Mouse (Mus musculus) neural tube, embryonic 12.5 days (tissue): ENCODE results near the gene Itfg2. TPM values are rescaled to one million over a fixed set of nuclear protein-coding genes. Genes with fewer than 3 reads are reported as not detected.

Experiments used
- ATAC-seq: fragments of 200-750 bp; cut with Nextera tagmentation; 2 replicates; pipeline ENCODE4 v1.8.0; 2017; ENCODE audit warnings: low read depth, mild to moderate bottlenecking, moderate TSS enrichment, moderate library complexity; ENCODE audit not compliant: low FRiP score
- H3K27ac ChIP-seq: fragments of 300-500 bp; sonication (generic); 2 replicates; pipeline ENCODE4 v1.5.1; 2016
- H3K27me3 ChIP-seq: fragments of 300-500 bp; sonication (generic); replicated peaks from 2 replicates; pipeline ENCODE4 v1.6.1; 2016; ENCODE audit warnings: mild to moderate bottlenecking
- H3K36me3 ChIP-seq: fragments of 300-500 bp; sonication (generic); 2 replicates; pipeline ENCODE4 v1.6.1; 2016; ENCODE audit warnings: mild to moderate bottlenecking
- H3K4me1 ChIP-seq: fragments of 300-500 bp; sonication (generic); 2 replicates; pipeline ENCODE4 v1.6.1; 2016
- H3K4me2 ChIP-seq: fragments of 300-500 bp; sonication (generic); replicated peaks from 2 replicates; pipeline ENCODE4 v1.6.1; 2016; ENCODE audit warnings: mild to moderate bottlenecking
- H3K4me3 ChIP-seq: fragments of 300-500 bp; sonication (generic); 2 replicates; pipeline ENCODE4 v1.5.1; 2016
- H3K9ac ChIP-seq: fragments of 300-500 bp; sonication (generic); 2 replicates; pipeline ENCODE4 v1.6.1; 2016; ENCODE audit warnings: mild to moderate bottlenecking
- H3K9me3 ChIP-seq: fragments of 300-500 bp; sonication (generic); 2 replicates; pipeline ENCODE4 v1.6.1; 2016; ENCODE audit warnings: mild to moderate bottlenecking
- WGBS: fragments of 180-500 bp; shearing (Covaris S2); methylation state at CpG from one replicate; pipeline ENCODE4 v1.1.7; 2016; 5-methylcytosine and 5-hydroxymethylcytosine counted together
- polyA plus RNA-seq: library from polyadenylated mRNA; unstranded; fragments of >200 nt; fragmentation: Nextera tagmentation; extraction: Ambion mirVana; gene quantifications from 2 replicates; pipeline ENCODE4 v1.2.1, GENCODE M21; 2016

The Itfg2 gene
- polyA plus RNA-seq, 1 experiment from 2014 or later = 38.6 TPM

DNA sequence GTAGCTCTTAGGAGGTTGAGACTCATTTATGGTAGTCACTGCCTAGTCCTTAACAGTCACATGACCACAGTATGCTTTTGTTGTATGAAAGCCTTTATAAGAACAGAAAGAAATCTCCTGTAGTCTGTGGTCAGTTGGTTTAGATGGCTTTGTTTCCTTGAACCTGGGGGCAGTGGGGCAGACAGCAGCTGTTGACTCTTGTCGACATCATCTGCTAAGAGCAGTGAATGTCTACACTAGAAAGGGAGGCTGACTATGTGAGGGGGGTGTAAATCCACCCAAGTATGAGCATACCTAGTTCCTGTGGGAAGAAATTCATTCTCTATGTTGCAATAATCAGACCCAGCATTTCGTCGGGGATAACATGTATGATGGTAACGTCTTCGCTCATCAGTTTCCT is 22.3 kb upstream of the Itfg2 start:
- no peak overlapping the region for H3K9ac ChIP-seq
- no peak for ATAC-seq
- H3K9me3 ChIP-seq = no peaks in the 10 kb centered on the region
- no peaks in the 10 kb centered on the region for H3K27me3 ChIP-seq
- no peak overlapping the region for H3K4me2 ChIP-seq
- 98% methylated on average over 5 of the region's 5 CpGs for WGBS
- H3K36me3 ChIP-seq = no peaks in the 10 kb centered on the region
- no peak overlapping the region for H3K27ac ChIP-seq
- no peaks in the 10 kb centered on the region for H3K4me1 ChIP-seq
- no peak overlapping the region for H3K4me3 ChIP-seq

DNA sequence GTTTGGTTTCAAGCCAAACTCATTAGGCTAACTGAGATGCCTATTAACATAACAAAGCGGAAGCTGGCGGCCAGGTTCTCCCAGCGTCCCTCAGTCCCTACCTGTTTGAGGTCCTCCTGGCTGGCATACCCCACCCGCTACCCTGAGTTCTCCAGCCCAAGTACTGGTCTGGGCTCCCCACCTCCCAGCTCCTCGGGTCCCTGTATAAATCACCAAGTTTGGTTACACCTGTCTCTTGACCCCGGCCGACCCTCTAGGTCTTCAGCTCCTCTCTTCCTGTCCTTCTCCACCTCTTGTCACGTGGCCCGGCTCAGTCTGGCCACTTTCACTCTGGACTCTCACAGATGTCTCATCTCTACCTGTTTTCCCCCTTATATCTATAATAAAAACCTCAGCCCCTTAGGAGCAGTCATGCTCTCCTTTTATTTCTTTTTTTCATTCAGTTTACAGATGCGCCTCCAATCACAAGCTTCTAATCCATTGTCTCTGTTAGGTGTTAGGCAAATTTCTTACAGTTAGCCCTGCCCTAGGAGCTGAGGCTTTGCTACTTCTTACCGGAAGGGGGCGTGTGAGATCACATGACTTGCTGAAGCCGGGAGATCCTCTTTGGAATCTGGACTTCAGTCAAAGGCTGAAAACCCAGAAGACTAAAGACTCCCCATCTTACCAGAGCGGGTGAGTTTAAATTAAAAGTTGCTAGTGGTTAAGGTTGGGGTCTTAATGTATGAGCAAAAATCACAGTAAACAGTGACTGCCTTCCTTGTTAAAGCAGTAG is 21.2 kb upstream of the Itfg2 start:
- H3K4me1 ChIP-seq = no peaks in the 10 kb centered on the region
- no peaks in the 10 kb centered on the region for H3K9me3 ChIP-seq
- no peak overlapping the region for H3K9ac ChIP-seq
- no peak overlapping the region for H3K4me3 ChIP-seq
- no peaks in the 10 kb centered on the region for H3K36me3 ChIP-seq
- peak; percentile 55; the same call in 1 of the 2 replicates for ATAC-seq
- H3K27ac ChIP-seq = no peak overlapping the region
- H3K4me2 ChIP-seq = peak overlapping the region; percentile 43
- no peaks in the 10 kb centered on the region for H3K27me3 ChIP-seq
- 17% methylated on average over 14 of the region's 14 CpGs for WGBS

DNA sequence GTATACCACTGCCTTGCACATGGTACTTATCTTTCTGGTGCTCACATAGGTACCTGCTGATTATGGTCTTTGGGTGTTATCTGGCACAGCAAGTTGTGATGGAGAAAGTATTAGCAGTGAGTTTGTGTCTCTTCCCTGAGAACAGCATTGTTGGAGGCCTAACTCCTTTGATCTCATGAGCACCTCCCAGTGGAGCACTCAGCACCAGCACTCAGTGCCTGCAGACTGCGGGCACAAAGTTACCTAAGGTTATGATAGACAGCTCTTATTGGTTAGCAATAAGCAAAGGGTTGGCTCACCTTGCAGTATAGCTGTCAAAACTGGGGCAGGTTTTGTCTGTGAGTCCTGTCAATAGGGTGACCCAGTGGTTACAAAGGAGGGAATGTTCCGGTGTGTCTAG is 15.5 kb upstream of the Itfg2 start:
- H3K4me1 ChIP-seq = peaks cover 17% of the 10 kb centered on the region; the same call in 1 of the 2 replicates

DNA sequence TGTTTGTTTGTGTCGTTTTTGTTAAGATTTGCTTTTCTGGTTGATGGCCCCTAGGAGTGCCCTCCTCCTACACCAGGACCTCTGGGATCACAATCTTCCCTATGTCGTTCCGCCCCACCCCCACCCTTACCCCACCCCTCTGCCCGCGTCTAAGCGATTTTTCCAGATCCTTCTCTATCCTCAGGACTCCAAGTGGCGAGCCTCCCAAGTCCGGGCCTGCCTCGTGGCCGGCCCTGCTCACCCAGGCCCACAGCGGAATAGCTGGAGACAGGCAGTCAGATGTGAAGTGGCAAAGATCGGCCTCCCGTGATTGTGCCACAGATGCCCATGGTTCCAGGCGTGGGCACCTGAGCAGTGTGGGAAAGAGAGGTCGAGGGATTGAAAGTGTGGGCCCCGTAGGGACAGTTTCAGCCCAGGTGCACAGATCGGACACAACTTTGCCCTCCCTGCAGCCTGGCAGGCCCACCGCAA is 14.2 kb upstream of the Itfg2 start:
- peaks cover 17% of the 10 kb centered on the region; the same call in 1 of the 2 replicates for H3K4me1 ChIP-seq
- 0 out of 2 replicates have a peak overlapping the region, but pooled peaks have one; percentile 30 for H3K9ac ChIP-seq
- H3K27me3 ChIP-seq = no peaks in the 10 kb centered on the region
- peak overlapping the region; percentile 68 for H3K4me2 ChIP-seq
- 28% methylated on average over 18 of the region's 18 CpGs for WGBS
- no peak overlapping the region for H3K27ac ChIP-seq
- H3K9me3 ChIP-seq = no peaks in the 10 kb centered on the region
- peak overlapping the region; percentile 96 for H3K4me3 ChIP-seq
- peaks cover 25% of the 10 kb centered on the region for H3K36me3 ChIP-seq
- ATAC-seq = peak; percentile 65

More for the DNA sequence above, 15.5 kb upstream of the Itfg2 start:
- Histone ChIP-seq H3K27me3 (no peaks in the 10 kb centered on the region), H3K9me3 (no peaks in the 10 kb centered on the region), H3K36me3 (peaks cover 12% of the 10 kb centered on the region), H3K27ac (no peak overlapping the region), H3K4me3 (no peak overlapping the region), H3K4me2 (no peak overlapping the region), H3K9ac (no peak overlapping the region)
- WGBS = 95% methylated on average over 2 of the region's 2 CpGs
- no peak for ATAC-seq

DNA sequence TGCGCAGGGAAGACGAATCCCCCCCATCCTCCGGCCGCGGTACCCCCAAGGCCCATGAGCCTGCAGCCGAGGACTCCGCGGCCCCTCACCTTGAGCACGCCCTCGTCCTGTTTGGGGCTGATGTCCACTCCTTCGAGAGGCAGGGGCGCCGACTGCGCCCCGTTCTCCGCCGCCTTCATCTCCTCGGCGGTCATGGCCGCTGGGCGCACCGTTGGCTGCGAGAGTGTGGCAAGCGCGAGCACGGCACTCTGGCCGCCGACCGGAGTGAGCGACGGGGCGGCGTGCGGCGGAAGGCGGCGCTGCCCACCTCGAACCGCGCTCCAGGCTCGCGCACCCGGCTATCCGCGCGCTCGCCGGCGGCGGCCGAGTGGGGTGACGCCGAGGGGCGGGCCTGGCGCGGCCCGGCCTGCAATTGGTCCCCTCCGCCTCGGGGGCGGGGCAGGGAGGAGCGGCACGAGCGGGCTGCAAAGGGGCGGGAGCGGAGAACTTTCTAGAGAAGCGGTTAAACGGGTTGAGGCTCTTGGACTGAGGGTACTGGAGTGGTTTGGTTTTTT is 13.7 kb upstream of the Itfg2 start, which contains the start of gene Fkbp4:
Fkbp4 (minus strand) TSS at position 361 of the 554 bp plus-strand sequence.
- Histone ChIP-seq H3K9me3 (no peaks in the 10 kb centered on the region), H3K9ac (peak within 1 kb of the TSS; percentile 95), H3K36me3 (peaks cover 30% of the 10 kb centered on the region), H3K4me2 (peak within 1 kb of the TSS; percentile 68), H3K4me1 (peaks cover 17% of the 10 kb centered on the region; the same call in 1 of the 2 replicates), H3K4me3 (peak within 1 kb of the TSS; percentile 96), H3K27me3 (no peaks in the 10 kb centered on the region), H3K27ac (peak within 1 kb of the TSS; percentile 68; the same call in 1 of the 2 replicates)
- under 1% methylated on average over 67 of the region's 67 CpGs for WGBS
- peak; percentile 94 for ATAC-seq

DNA sequence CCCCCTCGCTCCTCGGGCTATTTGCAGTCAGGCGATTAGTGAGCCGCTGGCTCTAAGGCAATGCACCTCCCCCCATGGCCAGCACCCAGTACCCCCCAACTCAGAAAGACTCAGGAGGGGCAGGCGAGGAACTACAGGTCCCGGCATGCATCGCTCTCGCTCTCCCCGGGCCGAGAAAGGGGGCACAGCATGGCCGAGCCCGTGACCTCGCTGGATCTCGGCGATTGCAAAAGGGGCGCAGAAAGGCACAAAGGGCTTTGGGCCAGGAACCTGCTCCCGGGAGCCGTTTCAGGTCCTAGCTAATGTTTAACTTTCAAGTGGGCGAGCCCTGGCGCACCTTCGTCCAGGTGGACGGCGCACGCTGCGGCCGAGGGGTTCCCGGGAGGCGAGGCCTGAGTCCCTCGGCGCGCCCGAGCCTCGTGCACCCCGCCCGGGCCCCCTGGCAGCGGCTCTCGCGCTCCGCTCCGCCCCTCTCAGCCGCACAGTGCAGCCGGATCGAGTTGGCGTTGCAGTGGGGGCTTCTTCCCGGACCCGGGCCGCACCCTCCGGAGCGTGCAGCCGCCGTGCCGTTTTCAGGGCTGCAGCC is 13.1 kb upstream of the Itfg2 start:
- no peaks in the 10 kb centered on the region for H3K27me3 ChIP-seq

DNA sequence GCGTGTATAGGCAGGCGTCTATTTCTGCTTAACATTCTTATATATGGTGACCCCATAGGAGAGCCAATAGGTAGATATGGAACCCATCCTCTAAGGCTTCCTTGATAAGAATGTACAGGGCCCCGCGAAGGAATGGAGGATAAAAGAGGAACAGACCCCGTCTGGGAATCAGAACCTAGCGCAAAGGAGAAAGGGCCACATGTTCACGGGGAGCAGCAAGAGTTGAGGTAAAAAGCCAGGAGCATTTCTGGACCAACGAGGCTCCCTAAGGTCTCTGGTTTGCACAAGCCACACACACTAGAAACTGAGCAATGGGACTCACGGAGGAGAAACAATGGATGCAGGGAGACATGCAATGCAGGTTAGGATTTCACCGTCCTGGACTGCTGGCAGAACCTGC is 12.6 kb upstream of the Itfg2 start:
- H3K36me3 ChIP-seq = peaks cover 42% of the 10 kb centered on the region
- H3K9me3 ChIP-seq = no peaks in the 10 kb centered on the region
- peak overlapping the region; percentile 96 for H3K4me3 ChIP-seq
- 4% methylated on average over 10 of the region's 10 CpGs for WGBS
- peak overlapping the region; percentile 68 for H3K4me2 ChIP-seq
- H3K9ac ChIP-seq = peak overlapping the region; percentile 95
- H3K27me3 ChIP-seq = no peaks in the 10 kb centered on the region
- H3K27ac ChIP-seq = peak overlapping the region; percentile 68; the same call in 1 of the 2 replicates
- no peak for ATAC-seq
- peaks cover 17% of the 10 kb centered on the region; the same call in 1 of the 2 replicates for H3K4me1 ChIP-seq

More for the DNA sequence above, 13.1 kb upstream of the Itfg2 start:
- H3K4me1 ChIP-seq = peaks cover 17% of the 10 kb centered on the region; the same call in 1 of the 2 replicates
- peak overlapping the region; percentile 68 for H3K4me2 ChIP-seq
- WGBS = 1% methylated on average over 52 of the region's 52 CpGs
- H3K36me3 ChIP-seq = peaks cover 36% of the 10 kb centered on the region
- no peaks in the 10 kb centered on the region for H3K9me3 ChIP-seq
- H3K4me3 ChIP-seq = peak overlapping the region; percentile 96
- H3K27ac ChIP-seq = peak overlapping the region; percentile 68; the same call in 1 of the 2 replicates
- peak overlapping the region; percentile 95 for H3K9ac ChIP-seq
- peak; percentile 73 for ATAC-seq

DNA sequence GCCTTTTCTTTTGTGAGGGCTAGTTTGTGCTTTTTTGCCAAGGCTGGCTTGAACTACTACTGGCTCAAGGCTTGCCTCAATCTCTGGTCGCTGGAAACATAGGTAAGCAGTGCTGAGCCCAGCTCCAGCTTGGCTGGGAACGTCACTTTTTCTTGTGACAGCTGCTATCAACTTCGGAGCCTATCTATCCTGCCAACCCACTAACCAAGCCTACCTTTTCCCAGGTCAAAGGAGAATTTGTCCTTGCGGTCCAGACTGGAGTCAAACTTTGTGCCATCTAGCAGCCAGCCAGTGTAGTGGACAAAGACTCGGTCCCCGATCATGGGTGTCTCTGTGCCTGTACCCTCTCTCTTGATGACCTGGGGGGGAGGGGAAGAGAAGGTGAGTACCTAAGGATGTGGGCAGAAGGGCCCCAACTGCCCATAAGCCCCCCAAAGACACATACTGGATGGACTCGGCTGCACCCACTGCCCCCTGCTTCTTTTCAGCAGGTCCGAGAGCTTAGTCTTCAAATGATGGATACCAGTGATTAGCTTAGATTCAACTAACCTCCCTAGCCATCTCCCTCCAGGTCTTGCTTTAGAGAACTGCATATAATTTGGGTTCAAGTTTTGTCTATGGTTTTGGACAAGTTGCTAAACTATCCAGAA is 11.8 kb upstream of the Itfg2 start:
- no peak for ATAC-seq
- peak overlapping the region; percentile 68 for H3K4me2 ChIP-seq
- H3K27ac ChIP-seq = no peak overlapping the region
- H3K36me3 ChIP-seq = peaks cover 50% of the 10 kb centered on the region
- 91% methylated on average over 8 of the region's 8 CpGs for WGBS
- no peaks in the 10 kb centered on the region for H3K27me3 ChIP-seq
- peak overlapping the region; percentile 95; the same call in 1 of the 2 replicates for H3K9ac ChIP-seq
- H3K9me3 ChIP-seq = no peaks in the 10 kb centered on the region
- H3K4me3 ChIP-seq = peak overlapping the region; percentile 96
- H3K4me1 ChIP-seq = peaks cover 17% of the 10 kb centered on the region; the same call in 1 of the 2 replicates

DNA sequence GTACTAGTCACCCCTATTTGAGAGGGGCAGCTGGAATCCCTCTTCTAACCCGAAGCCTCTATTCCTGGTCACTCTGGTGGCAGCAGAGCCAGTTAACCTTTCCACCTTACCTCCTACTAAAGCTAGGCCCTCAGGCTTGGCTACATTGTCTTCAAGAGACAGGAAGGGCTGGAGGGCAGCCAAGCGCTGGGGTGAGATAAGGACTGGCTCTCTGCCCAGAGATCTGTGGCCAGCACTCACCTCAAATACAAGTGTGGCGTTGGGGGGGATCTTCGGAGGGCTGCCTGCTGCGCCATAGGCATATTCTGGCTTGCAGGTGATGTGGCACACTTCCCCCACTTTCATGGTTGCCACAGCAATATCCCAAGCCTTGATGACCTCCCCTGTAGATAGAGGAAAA is 10.7 kb upstream of the Itfg2 start:
- 95% methylated on average over 5 of the region's 5 CpGs for WGBS
- Histone ChIP-seq H3K9me3 (no peaks in the 10 kb centered on the region), H3K4me2 (no peak overlapping the region), H3K27me3 (no peaks in the 10 kb centered on the region), H3K9ac (no peak overlapping the region), H3K4me3 (no peak overlapping the region), H3K4me1 (peaks cover 17% of the 10 kb centered on the region; the same call in 1 of the 2 replicates), H3K36me3 (peaks cover 58% of the 10 kb centered on the region), H3K27ac (no peak overlapping the region)
- ATAC-seq = no peak

DNA sequence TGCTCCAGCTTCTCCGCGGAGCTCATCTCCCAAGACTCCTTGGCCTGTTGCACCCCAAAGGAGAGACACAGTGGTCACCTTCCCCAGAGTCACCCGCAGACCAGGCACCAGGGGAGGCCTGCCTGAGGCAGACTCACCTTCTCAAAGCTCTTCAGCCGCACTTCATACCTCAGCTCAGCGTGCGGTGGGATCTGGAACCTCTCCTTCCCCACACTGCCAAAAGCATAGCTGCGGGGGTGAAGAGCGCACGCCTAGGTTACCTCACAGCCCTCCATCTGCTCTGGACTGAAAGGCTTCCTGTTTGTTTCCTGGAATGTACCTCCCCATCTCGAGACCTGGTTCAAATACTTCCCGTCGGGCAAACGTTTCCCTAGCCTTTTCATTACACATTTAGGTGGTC is 8.8 kb upstream of the Itfg2 start:
- Histone ChIP-seq H3K9ac (no peak overlapping the region), H3K9me3 (no peaks in the 10 kb centered on the region), H3K36me3 (peaks cover 75% of the 10 kb centered on the region), H3K4me3 (no peak overlapping the region), H3K4me1 (peaks cover 12% of the 10 kb centered on the region; the same call in 1 of the 2 replicates), H3K27me3 (no peaks in the 10 kb centered on the region), H3K4me2 (no peak overlapping the region), H3K27ac (no peak overlapping the region)
- WGBS = 96% methylated on average over 13 of the region's 13 CpGs
- ATAC-seq = no peak

DNA sequence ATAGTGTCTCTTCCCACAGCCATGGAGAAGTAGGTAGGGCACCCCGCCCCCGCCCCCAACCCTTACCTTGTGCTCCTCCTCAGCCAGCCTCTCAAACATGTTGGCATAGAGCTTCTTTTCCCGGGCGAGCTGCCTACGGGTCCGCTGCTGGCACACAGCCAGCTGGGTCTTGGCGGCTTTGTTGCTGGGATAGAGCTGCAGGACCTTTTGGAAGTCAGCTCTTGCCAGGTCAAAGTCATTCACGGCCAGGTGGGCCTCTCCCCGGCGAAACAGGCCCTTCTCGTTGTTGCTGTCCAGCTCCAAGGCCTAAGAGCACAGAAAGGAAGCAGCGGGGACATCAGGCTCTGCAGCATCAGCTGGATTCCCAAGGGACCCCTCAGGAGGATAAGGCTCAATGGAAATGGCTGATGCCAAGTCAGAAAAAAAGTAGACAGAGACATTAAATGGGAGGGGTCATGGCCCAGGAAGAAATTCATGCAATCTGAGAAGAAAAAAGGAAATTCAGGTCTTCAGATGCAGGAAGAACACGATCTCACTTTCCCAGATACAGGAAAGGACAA is 7.7 kb upstream of the Itfg2 start:
- no peaks in the 10 kb centered on the region for H3K9me3 ChIP-seq
- 91% methylated on average over 13 of the region's 13 CpGs for WGBS
- H3K4me1 ChIP-seq = peaks cover 11% of the 10 kb centered on the region; the same call in 1 of the 2 replicates
- ATAC-seq = no peak
- no peak overlapping the region for H3K27ac ChIP-seq
- H3K36me3 ChIP-seq = peaks cover 81% of the 10 kb centered on the region
- no peak overlapping the region for H3K9ac ChIP-seq
- H3K4me2 ChIP-seq = no peak overlapping the region
- H3K27me3 ChIP-seq = no peaks in the 10 kb centered on the region
- H3K4me3 ChIP-seq = no peak overlapping the region
